Mouse (Mus musculus): ENCODE results near the gene Dysf.

GRCm38 (mm10) chr6:84053874-84054530, 45.6 kb downstream of the Dysf start:
- TF ChIP-seq GATA1 (IDR thresholded peaks at IDR 0.05; ENCODE audit: borderline replicate concordance, low read length): no peak
- no peak for TF ChIP-seq FLI1 (IDR thresholded peaks at IDR 0.05; ENCODE audit: low read length)

Measured in megakaryocyte, embryonic 14.5 days (primary cell).